Mouse (Mus musculus): ENCODE results near the gene Tomm7.
"Not testable (repeated sequence)": the region's sequence is repeated elsewhere in the genome, so short reads cannot be mapped to it uniquely, and the experiment has no call there.

Gene Tomm7

DNA sequence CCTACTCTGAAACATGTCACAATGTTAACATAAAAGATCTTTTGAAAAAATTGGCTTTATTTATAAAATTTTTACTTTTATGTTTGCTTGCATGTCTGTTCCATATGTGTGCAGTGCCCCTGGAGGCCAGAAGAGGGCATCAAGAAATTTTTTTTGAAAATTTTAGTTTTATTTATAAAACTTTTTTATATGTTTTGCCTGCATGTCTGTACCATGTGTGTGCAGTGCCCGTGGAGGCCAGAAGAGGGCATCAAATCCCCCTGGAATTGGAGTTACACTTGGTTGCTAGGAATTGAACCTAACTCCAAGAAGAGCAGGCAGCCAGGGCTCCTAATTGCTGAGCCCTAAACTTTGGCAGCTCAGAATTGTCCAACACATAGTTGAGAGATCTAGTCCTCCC, 9.0 kb upstream of the Tomm7 start:
- peak; percentile 10 to 52 for DNase-seq (ENCODE audit: low spot score in 2 of 2)

DNA sequence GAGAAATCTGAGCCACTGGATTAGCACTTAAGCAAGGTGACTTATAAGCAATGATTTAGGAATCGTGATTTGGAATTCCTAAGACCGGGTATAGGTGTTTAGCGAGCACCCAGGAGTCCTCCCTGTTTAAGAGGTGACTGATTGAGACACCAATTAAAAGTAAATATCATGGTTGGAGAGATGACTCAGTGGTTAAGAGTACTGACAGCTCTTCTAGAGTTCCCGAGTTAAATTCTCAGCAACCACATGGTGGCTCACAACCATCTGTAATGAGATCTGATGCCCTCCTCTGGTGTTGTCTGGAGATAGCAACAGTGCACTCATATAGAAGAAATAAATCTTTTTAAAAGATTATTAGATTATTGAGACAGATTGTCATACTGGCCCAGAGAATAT, 7.2 kb upstream of the Tomm7 start:
- DNase-seq (ENCODE audit: low spot score in 2 of 2) = not testable (repeated sequence)

DNA sequence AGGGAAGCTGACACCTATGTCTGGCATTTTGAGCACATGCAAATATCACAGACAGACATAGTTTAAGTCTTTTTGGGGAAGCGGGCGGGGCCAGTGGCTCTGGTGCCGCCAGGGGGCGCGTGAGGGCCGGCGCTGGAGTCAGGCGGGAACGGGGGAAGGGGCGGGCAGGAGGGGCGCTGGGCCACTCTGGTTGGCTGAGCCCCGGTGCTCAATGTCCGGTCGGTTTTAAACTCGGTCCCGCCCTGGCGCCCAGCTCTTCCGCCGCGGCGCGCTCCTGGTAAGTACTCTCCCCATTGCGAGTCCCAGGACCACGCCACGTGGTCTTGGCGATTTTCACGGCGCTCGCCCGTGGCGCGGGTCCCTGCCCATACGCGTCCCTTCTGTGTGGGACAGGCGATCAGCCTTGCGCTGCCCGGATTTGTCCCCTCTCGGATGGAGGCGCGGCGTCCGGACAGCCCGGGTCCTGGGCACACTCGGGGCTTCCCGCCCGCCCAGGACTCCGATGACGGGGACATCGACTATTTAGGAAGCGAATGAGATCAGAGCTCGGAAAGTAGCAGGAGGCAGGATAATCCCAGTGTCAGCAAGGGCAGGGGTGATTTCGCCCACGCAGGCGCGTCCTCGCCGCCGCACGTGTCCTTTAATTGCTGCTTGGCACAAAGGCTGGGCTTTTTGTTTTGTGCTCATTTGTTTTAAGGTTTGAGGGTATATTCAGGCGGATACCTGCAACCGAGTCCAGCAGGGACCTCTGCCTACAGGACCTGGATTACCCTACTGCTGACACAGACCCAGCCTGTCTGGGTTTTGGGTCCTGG, 6.6 kb upstream of the Tomm7 start:
- DNase-seq (ENCODE audit: low spot score in 2 of 2) = peak; percentile 88 to 93

DNA sequence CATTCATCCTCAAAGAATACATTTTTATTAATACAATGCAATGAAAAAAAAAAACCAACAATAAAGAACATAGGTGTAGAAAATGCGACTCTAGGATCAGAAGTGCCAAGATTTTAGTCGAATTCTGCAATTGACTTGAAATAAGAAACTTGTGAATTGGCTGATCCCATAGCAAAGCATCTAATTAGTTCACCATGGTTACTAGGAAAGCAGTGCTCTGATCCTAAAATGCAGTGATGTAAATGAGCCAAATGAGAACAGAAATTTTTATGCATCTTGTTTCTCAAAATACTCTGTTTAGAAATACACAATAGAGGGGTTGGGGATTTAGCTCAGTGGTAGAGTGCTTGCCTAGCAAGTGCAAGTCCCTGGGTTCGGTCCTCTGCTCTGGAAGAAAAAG, 1.2 kb upstream of the Tomm7 start:
- DNase-seq (ENCODE audit: low spot score in 2 of 2) = no peak

DNA sequence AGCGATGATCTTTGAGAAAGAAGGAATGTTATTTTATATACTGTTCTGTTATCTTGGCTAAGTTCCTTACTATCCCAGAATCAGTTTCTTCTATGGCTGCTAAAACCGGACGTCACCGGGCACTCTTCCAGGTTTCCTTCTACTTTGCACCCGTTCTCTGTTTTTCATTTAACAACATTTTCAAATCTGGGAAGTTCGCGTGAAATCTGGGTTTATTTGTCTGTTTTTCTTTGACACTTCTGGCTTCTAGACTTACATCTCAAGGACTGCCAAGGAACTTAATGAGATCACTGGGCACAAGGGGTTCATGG, 525 bp upstream of the Tomm7 start:
- no peak for DNase-seq (ENCODE audit: low spot score in 2 of 2)

DNA sequence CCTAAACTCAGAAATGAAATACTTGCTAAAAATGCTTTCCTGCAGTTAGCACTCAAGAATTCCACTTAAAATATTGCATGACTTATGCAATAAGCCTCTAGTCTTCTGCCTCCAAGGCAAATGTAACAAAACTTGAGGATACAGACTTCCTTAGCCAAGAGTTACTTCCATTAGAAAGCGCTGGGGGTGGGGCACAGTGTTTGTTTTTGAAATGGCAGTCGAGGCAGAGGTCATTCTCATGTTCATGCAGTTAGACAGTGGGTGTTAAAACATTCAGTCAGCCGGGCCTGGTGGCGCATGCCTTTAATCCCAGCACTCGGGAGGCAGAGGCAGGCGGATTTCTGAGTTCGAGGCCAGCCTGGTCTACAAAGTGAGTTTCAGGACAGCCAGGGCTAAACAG, 5.8 kb downstream of the Tomm7 start:
- no peak for DNase-seq (ENCODE audit: low spot score in 2 of 2)

DNA sequence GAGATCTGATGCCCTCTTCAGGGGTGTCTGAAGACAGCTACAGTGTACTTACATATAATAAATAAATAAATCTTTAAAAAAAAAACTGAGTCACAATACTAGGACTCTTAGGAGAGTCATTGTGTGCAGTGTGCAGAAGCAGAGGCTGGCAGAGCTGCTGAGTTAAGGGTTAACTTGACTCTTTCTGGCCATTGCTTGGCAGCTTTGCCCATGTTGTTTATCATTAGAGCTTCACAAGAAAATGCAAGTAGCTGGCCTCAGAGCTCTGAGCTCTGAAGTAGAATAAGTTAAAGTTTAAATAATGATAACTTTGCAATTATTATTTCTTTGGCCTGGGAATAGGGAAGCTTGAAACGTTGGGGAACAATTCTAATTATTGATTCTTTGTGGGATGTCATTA, 8.3 kb downstream of the Tomm7 start:
- not testable (repeated sequence) for DNase-seq (ENCODE audit: low spot score in 2 of 2)

DNA sequence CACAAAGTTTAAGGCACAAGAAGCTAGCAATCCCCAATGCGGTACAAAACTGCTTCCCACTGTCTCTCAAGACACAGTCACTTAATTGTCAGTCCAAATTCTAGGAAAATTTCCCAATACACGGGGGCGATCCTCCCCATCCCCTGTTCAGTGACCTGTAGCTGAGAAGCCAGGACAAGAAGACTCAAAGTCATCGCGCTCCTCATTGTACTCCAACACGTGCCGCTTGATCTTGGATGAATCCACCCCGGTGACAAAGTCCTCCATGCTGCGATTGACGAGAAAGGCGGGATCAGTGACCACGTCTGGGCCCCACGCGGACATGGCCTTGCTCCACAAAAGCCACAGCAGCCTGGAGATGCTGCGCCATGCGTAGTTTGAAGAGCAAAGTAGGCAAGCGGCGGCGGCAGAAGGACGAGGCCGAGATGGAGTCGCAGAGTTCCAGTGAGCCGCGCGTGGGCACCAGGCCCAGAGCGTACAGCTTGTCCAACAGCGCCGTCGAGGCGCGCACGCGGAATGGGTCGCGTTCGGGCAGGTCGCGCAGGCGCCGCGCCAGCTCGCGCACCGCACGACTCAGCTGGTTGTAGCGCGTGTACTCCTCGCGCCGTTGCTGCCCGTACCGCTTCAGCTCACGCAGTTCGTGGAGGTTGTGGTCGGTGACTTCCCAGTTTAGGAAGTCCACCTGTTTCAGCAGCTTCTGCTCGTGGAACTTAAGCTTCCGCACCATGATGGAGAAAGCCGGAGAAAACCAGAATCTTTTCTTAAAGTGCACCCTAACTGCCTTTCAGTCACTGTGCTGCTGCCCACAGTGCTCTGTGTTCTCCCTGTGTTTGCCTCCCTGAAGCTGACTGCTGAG, 12.8 kb downstream of the Tomm7 start:
- DNase-seq (ENCODE audit: low spot score in 2 of 2) = no peak

DNA sequence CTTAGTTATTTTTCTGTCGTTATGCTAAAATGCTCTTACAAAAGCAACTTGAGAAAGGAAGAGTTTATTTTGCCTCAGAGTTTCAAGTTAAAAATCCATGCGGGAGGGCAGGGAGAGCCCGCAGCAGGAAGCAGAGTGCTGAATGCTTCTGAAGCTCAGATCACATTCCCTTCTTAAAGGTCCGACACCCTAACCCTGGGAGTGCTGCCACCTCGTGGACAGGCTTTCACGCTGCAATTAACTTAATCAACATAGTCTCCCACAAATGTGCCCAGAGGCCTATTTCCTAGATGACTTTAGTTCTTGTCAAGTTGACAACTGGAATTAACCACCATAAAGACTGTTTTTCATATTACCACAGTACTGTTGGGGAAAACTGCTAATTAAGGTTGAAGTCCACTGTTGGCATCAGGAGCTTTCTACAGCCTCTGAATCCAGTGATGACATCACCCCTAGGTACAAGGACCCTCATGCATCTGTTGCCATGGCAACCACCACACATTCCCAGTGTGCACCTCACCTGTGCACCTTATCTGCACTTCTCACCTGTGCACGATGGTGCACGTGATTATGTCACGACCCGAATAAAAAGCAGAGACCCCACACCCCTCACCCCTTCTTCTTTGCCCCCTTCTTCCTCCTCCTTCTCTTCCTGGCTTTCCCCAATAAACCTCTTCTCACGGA, 17.5 kb downstream of the Tomm7 start:
- peak; percentile 49 to 63 for DNase-seq (ENCODE audit: low spot score in 2 of 2)

DNA sequence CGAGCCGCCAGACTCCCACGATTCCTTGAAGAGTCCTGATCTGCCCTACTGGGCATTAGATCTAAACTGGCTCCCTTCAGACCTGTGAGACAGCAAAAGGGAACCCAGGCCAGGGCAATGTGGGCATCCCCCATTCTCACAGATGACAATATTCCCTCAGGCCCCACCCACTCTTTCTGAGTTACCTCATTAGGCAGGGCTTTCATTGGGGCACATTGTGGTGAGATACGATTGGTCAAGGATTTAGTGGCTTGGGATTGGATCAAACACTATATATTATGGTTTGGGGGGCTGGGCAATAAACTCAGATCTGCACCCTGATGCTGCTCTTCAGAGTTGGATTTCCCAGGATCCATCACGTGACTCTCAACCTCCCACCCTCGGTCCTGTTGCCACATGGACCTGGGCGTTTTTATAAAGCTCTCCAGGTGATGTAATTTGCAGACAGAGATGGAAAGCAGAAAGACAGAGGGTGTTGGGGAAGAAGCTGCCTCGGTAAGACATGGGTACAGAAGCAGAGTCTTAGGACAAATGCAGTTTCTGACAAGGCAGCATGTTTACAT, 19.7 kb downstream of the Tomm7 start:
- DNase-seq (ENCODE audit: low spot score in 2 of 2) = no peak

DNA sequence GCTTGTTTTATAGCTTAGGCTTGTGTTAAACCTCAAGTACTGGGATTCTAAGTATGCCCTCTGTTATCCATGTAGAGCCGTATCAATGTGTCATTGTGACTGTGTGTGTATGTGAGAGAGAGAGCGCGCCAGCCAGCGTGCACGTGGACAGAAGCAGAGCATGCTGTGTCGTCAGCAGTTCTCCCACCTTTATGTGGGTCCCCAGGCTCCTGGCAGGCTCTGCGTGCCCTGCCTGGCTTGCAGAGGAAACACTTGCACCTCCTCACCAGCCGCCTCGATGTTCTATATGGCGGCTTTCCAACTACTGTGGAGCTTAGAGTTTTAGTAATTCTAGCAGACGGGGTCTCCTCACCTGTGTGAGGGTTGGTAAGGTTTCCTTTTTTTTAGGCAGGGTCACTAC, 21.7 kb downstream of the Tomm7 start:
- DNase-seq (ENCODE audit: low spot score in 2 of 2) = no peak

DNA sequence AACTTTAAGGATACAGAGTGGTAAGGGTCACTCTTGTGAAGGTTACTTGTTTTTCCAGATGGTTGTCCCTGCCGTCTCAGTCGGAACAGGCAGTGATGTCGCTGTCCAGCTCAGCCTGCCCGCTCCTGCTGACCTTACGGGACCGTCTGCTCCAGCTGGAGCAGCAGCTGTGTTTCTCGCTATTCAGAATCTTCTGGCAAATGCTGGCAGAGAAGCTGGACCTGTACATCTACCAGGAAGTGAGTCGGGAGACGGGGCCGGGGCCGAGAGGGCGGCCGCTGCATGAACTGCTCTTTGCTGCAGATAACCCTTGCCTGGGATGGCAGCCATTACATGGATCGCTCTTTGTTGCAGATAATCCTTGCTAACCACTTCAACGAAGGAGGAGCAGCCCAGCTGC, 27.3 kb downstream of the Tomm7 start:
- DNase-seq (ENCODE audit: low spot score in 2 of 2) = no peak

DNA sequence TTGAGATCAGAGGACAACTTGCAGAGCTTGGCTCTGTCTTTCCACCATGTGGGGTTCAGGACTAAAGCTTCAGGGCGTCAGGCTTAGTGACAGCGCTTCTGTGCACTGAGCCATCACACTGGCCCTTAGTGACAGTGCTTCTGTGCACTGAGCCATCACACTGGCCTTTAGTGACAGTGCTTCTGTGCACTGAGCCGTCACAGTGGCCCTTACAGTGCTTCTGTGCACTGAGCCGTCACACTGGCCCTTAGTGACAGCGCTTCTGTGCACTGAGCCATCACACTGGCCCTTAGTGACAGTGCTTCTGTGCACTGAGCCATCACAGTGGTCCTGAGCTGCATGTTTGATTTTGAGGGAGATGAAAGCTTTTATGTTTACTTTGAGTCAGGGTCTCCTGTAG, 29.1 kb downstream of the Tomm7 start:
- no peak for DNase-seq (ENCODE audit: low spot score in 2 of 2)

DNA sequence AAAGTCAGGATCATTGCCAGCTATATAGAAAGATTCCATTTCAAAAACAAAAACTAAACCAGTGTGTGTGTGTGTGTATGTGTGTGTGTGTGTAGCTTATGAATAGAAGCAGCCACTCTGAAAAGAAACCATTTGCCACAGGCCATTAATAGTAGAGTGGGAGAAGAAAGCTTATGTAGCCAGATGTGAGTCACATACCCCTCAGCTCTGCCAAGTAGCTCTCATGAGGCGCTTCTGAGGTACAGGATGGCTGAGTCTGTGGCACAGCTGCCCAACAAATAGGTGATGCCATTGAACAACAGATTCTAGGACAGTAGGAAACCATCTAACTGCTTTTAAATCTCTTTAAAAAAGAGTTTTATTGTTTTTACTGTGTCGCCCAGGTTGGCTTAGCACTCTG, 51.2 kb downstream of the Tomm7 start:
- no peak for DNase-seq (ENCODE audit: low spot score in 2 of 2)

DNA sequence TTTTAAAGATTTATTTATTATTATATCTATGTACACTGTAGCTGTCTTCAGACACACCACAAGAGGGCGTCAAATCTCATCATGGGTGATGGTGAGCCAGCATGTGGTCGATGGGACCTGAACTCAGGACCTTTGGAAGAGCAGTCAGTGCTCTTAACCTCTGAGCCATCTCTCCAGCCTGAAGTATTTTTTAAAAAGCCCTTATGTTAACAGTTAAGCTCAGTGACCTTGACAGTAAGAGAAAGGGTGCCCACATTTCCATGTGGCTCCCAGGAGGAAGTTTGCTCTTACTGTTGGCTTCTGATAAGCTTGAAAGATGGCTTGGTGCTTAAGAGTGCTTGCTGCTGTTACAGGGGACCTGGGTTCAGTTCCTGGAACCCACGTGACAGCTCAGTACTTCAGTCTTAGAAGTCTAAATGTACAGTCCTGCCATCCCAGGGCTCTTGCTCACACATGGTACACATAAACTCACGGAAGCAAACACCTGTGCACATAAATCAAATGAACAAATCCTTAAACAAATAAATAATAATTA, 54.8 kb downstream of the Tomm7 start:
- no peak for DNase-seq (ENCODE audit: low spot score in 2 of 2)

All from natural killer cell, adult 2 months (primary cell).